In genomic region chr2:63969633-63970032, GRCm38 (mm10) we compare ENCODE assay signal across 16 mouse cellular contexts.
"Had no signal": no experiment of that assay in that cellular context is flagged by ENCODE, and none has a peak within 500 bp of the region (broad histone marks: within the 10 kb centered on the region; RNA-seq: fewer than 3 reads in every experiment).

No protein-coding gene starts in this region.

- H3K4me1 ChIP-seq: liver, embryonic 13.5 days had no signal

- H3K27ac ChIP-seq: kidney, embryonic 15.5 days; layer of hippocampus, adult 2 months; liver, embryonic 13.5 days; macrophage; midbrain, embryonic 13.5 days; stomach, postnatal 0 days had no signal

- H3K4me2 ChIP-seq: kidney, embryonic 15.5 days; liver, embryonic 13.5 days; midbrain, embryonic 13.5 days had no signal

- ATAC-seq: intestine, postnatal 0 days had no signal

- DNase-seq: kidney, adult 2 months; kidney, postnatal 14 days; kidney, postnatal 4 days; layer of hippocampus, adult 9-11 months; liver, embryonic 13.5 days; lung, adult 2 months; right cerebral cortex, postnatal 4 days; thymus, adult 2 months; thymus, postnatal 14 days; thymus, postnatal 4 days had no signal

- H3K36me3 ChIP-seq: kidney, embryonic 15.5 days; liver, embryonic 13.5 days; midbrain, embryonic 13.5 days had no signal

- H3K9me3 ChIP-seq: kidney, embryonic 15.5 days; liver, embryonic 13.5 days; midbrain, embryonic 13.5 days had no signal

- H3K9ac ChIP-seq: kidney, embryonic 15.5 days; liver, embryonic 13.5 days; midbrain, embryonic 13.5 days had no signal

- H3K4me3 ChIP-seq: kidney, embryonic 15.5 days; layer of hippocampus, adult 2 months; liver, embryonic 13.5 days; midbrain, embryonic 13.5 days had no signal

- H3K27me3 ChIP-seq: kidney, embryonic 15.5 days; liver, embryonic 13.5 days; midbrain, embryonic 13.5 days had no signal
